Mouse (Mus musculus) testis, adult 2 months (tissue): ENCODE measurements at regions not wholly inside any gene's neighbourhood (a gene's known extent, or its start where the extent isn't known, plus 50 kb on each side); places are given as distances from the start of the nearest gene placed in this dataset.
A peak's percentile ranks its signal among the peaks of the same experiment; 100 is the strongest.

Experiments
- H3K27ac ChIP-seq: fragments of 200-500 bp; 2 replicates; pipeline ENCODE4 v1.5.1; 2012; ENCODE audit warnings: low read depth, low read length; ENCODE audit not compliant: control insufficient read depth, insufficient read depth
- H3K27me3 ChIP-seq: fragments of 200-500 bp; 2 replicates; pipeline ENCODE4 v1.6.1; 2012; ENCODE audit warnings: mild to moderate bottlenecking, low read length, moderate library complexity; ENCODE audit not compliant: control insufficient read depth, insufficient read depth
- H3K36me3 ChIP-seq: fragments of 200-500 bp; 2 replicates; pipeline ENCODE4 v1.6.1; 2012; ENCODE audit warnings: mild to moderate bottlenecking, low read length; ENCODE audit not compliant: control insufficient read depth, insufficient read depth
- H3K4me1 ChIP-seq: fragments of 200-500 bp; 2 replicates; pipeline ENCODE4 v1.6.1; 2012; ENCODE audit warnings: low read length; ENCODE audit not compliant: control insufficient read depth, insufficient read depth
- H3K4me3 ChIP-seq: fragments of 200-500 bp; 2 replicates; pipeline ENCODE4 v1.5.1; 2012; ENCODE audit warnings: low read depth, mild to moderate bottlenecking, low read length, moderate library complexity, mixed read lengths; ENCODE audit not compliant: control insufficient read depth
- CTCF ChIP-seq: fragments of 200-500 bp; IDR thresholded peaks from 2 replicates; pipeline ENCODE4 v1.5.1; 2012; ENCODE audit warnings: low read depth, mild to moderate bottlenecking, inconsistent platforms, low read length, moderate library complexity; ENCODE audit not compliant: control insufficient read depth, insufficient read depth, insufficient replicate concordance
- POLR2A ChIP-seq: fragments of 200-500 bp; IDR thresholded peaks from 2 replicates; pipeline ENCODE4 v1.6.1; 2012; ENCODE audit warnings: low read depth, mild to moderate bottlenecking, inconsistent platforms, low read length, moderate library complexity; ENCODE audit not compliant: control insufficient read depth

DNA sequence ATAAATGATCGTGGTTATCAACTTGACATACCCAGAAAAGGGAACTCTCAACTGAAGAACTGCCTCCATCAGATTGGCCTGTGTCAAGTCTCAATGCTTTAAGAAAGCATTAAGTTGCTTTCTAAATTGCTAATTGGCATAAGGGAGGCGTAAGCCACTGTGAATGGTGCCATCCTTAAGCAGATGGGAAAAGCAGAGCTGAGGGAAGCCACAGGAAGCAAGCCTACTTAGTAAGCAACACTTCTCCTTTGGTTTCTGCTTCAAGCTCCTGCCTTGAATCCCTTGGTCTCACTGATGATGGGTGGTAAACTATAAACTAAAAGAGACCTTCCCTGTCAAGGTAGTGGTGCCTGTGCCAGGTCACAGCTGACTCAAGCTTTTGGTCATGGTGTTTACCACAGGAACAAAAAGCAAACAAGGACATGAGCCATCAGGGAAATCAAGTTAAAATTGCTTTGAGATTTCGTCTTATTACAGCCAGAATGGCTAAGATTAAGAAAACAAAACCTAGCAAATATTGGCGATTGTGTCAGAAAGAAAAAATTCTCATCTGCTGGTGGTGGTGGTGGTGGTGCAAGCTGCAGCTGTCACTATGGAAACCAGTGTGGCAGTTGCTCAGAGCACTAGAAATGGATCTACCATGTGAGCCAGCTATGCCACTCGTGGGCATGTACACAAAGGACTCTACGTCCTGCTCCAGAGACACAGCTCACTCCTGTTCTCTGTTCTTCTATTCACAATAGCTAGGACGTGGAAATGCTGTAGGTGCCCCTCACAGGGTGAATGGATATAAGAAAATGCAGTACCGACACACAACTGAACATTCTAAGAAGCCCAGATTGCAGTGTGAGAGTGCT is 217.9 kb downstream of the Gm12728 start:
- no peaks in the 10 kb centered on the region for H3K27me3 ChIP-seq
- TF ChIP-seq CTCF (no peak), POLR2A (no peak)
- no peaks in the 10 kb centered on the region; the same call in 1 of the 2 replicates for H3K4me1 ChIP-seq
- no peaks in the 10 kb centered on the region for H3K36me3 ChIP-seq
- no peak overlapping the region for H3K4me3 ChIP-seq
- no peak overlapping the region for H3K27ac ChIP-seq

DNA sequence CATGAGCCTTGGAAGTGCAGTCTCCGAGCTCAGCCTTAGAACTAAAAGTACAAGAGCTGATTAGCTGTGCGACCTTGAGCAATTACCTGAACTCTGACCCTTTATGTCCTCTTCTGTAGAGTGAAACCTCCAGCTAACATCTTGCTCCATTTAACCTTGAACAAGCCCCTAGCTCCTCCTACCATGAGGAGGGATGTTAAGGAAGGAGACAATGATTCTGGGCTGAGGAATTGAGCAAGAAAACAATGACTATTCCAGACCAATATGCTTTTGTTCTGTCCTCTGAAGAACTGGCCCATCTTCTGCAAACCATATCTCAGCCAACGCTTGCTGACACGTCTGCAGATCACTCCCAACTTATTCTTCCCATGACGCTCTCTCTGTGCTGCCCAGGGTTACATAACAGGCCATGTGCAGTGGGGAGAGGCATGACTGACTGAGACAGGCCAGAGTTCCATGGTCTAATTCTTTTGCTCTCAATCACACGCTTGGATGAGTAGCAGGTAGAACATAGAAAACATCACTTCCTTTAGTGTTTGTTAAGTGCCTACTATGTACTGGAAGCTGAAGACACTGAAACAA is 227.5 kb downstream of the Gm12728 start:
- TF ChIP-seq POLR2A (no peak), CTCF (no peak)
- Histone ChIP-seq H3K27ac (no peak overlapping the region), H3K4me3 (no peak overlapping the region), H3K4me1 (no peaks in the 10 kb centered on the region), H3K27me3 (no peaks in the 10 kb centered on the region), H3K36me3 (no peaks in the 10 kb centered on the region)

DNA sequence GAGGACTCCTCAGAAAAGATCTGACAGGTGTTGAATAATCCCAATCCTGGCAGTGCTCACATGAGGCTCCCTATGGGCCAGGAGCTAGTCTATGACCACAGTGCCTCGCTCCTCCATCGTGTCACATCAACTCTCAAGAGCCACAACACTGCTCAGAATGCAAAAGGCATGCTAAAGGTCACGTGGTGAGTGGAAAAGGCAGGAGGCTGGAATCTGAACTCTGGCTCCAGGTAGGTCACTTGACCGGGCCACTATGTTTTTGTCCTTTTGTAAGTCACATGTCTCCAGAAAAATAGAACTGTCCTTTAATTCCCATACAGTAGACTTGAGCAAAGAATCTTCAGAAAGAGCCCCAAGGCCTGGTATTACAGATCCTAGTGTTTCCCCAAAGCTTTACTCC is 229.3 kb downstream of the Gm12728 start:
- H3K4me1 ChIP-seq, result no peaks in the 10 kb centered on the region
- no peaks in the 10 kb centered on the region for H3K36me3 ChIP-seq
- no peak overlapping the region for H3K4me3 ChIP-seq
- no peaks in the 10 kb centered on the region for H3K27me3 ChIP-seq
- no peak overlapping the region for H3K27ac ChIP-seq
- TF ChIP-seq CTCF, result no peak
- no peak for TF ChIP-seq POLR2A

DNA sequence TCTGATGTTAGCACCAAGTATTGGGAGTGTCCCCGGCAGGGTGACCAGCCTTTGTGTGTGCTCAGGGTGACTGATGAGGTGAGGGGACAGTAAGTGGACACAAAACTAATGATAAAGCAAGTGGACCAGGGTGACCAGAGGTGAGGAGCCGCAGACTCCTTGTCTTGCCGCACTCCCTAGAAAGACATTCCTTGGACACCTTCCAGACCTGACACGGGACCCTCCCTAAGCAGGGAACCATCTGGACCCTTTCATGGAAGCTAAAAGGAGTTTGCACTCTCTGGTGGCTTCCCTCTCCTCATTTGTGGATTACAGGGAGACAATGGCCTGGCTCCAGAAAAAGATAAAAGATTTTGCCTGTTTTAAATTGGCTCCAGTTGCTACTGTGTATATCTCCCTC is 230.7 kb downstream of the Gm12728 start:
- TF ChIP-seq POLR2A, result no peak
- TF ChIP-seq CTCF, result no peak
- H3K4me1 ChIP-seq, result no peaks in the 10 kb centered on the region
- no peaks in the 10 kb centered on the region for H3K27me3 ChIP-seq

DNA sequence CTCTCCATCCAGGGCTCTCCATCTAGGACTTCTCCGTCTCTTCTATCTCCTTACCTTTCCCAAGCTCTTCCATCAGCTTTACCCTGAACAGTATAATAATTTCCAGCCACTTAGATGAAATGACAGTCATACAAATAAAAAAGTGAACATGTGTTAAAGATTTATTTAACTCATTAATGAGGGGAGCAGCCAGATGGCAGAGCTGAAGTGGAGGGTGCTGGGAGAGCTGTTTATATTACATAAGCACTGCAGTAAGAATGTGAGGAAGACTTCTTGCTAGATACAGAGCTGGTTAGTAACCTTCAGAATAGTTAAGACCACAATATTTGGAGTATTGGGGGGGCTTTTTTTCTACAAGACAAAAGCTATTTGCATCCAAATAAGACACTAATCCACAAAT is 234.9 kb downstream of the Gm12728 start:
- no peaks in the 10 kb centered on the region for H3K4me1 ChIP-seq
- TF ChIP-seq POLR2A (no peak), CTCF (no peak)
- no peaks in the 10 kb centered on the region for H3K36me3 ChIP-seq
- H3K27ac ChIP-seq, result no peak overlapping the region
- no peak overlapping the region for H3K4me3 ChIP-seq
- no peaks in the 10 kb centered on the region for H3K27me3 ChIP-seq

More for the DNA sequence above, 230.7 kb downstream of the Gm12728 start:
- H3K4me3 ChIP-seq, result no peak overlapping the region
- H3K36me3 ChIP-seq, result no peaks in the 10 kb centered on the region
- H3K27ac ChIP-seq, result no peak overlapping the region

DNA sequence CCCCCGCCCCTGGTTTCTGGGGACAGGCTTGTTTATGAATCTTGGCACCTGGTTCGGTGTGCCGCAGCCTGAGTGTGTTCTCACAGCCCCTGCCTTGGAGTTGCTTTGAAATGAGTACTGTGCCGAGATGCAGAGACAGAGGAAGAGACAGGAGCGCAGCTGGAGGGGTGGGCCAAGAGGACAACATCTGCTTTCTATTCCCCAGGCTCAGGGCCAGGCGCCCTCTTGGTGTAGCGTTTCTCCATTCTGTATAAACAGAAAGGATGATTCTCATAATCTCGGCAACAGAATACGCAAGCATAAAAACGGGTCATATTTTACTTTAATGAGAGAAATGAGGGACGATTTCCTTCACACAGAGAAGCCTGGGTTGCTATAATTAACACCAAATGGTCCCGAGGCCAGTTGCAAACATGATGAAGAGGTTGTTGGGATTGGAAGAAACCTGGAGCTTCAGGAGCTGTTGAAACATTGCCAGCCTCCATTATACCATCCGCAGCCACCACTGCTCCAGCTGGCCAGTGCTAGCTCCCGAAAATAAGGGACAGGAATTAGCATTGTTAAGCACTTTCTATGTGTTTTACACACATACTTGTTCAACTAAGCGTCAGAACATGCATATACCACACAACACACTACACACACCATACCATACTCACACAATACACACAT is 236.4 kb downstream of the Gm12728 start:
- Histone ChIP-seq H3K27ac (no peak overlapping the region), H3K4me1 (no peaks in the 10 kb centered on the region), H3K36me3 (no peaks in the 10 kb centered on the region), H3K27me3 (no peaks in the 10 kb centered on the region), H3K4me3 (no peak overlapping the region)
- TF ChIP-seq POLR2A (no peak), CTCF (no peak)

DNA sequence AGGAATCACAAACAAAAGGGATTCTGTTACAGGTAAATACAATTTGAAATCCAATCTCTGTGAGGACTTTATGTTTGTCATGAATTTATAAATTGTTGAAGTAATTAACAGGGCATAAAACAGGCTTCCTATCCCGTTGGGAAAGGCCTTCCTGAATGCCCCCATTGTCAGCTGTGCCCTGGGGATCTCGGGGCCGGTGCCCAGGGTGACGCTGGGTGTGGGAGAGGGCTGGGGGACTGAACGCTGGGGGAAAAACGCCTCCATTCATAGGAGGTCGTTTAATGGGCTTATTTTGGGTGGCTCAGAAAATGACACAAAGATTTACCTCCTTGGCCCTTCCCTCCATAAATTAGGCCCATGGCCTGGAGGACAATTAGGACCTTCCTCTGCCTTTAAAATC is 250.7 kb downstream of the Gm12728 start:
- H3K36me3 ChIP-seq, result no peaks in the 10 kb centered on the region
- TF ChIP-seq CTCF (no peak), POLR2A (no peak)
- H3K27ac ChIP-seq, result peak overlapping the region; percentile 33; the same call in 1 of the 2 replicates
- no peaks in the 10 kb centered on the region for H3K27me3 ChIP-seq
- no peaks in the 10 kb centered on the region; the same call in 1 of the 2 replicates for H3K4me1 ChIP-seq
- no peak overlapping the region for H3K4me3 ChIP-seq
